Mouse (Mus musculus) midbrain, postnatal 0 days (tissue): ENCODE measurements at regions not wholly inside any gene's neighbourhood (a gene's known extent, or its start where the extent isn't known, plus 50 kb on each side); places are given as distances from the start of the nearest gene placed in this dataset.

ENCODE experiments used
- ATAC-seq: fragments of 200-750 bp; cut with Nextera tagmentation; 2 replicates; pipeline ENCODE4 v1.8.0; 2017; ENCODE audit warnings: moderate number of reproducible peaks, mild to moderate bottlenecking, moderate TSS enrichment, moderate library complexity; ENCODE audit not compliant: low FRiP score
- DNase-seq: peaks from one replicate; pipeline ENCODE4 v3.0.0-alpha.2; 2015; ENCODE audit warnings: low spot score
- H3K27ac ChIP-seq: fragments of 300-500 bp; sonication (generic); 2 replicates; pipeline ENCODE4 v1.5.1; 2014; ENCODE audit warnings: low read depth, mild to moderate bottlenecking, low read length, mixed read lengths
- H3K27me3 ChIP-seq: fragments of 300-500 bp; sonication (generic); 2 replicates; pipeline ENCODE4 v1.6.1; 2014; ENCODE audit warnings: low read length, control low read depth, mixed read lengths; ENCODE audit not compliant: insufficient read depth
- H3K36me3 ChIP-seq: fragments of 300-500 bp; sonication (generic); 2 replicates; pipeline ENCODE4 v1.6.1; 2014; ENCODE audit warnings: low read length, control low read depth, mixed read lengths; ENCODE audit not compliant: insufficient read depth
- H3K4me1 ChIP-seq: fragments of 300-500 bp; sonication (generic); 2 replicates; pipeline ENCODE4 v1.6.1; 2014; ENCODE audit warnings: mild to moderate bottlenecking, control low read depth, antibody characterized with exemption, low read length, mixed read lengths; ENCODE audit not compliant: insufficient read depth
- H3K4me2 ChIP-seq: fragments of 300-500 bp; sonication (generic); 2 replicates; pipeline ENCODE4 v1.6.1; 2014; ENCODE audit warnings: low read depth, mild to moderate bottlenecking, low read length, mixed read lengths; ENCODE audit not compliant: poor library complexity, severe bottlenecking
- H3K4me3 ChIP-seq: fragments of 300-500 bp; sonication (generic); 2 replicates; pipeline ENCODE4 v1.5.1; 2014; ENCODE audit warnings: low read depth, mild to moderate bottlenecking, low read length, moderate library complexity
- H3K9ac ChIP-seq: fragments of 300-500 bp; sonication (generic); replicated peaks from 2 replicates; pipeline ENCODE4 v1.6.1; 2014; ENCODE audit warnings: mild to moderate bottlenecking, low read length, moderate library complexity, mixed read lengths; ENCODE audit not compliant: poor library complexity, severe bottlenecking
- H3K9me3 ChIP-seq: fragments of 300-500 bp; sonication (generic); 2 replicates; pipeline ENCODE4 v1.6.1; 2016; ENCODE audit warnings: low read length, control low read depth
- CTCF ChIP-seq: IDR thresholded peaks from 2 replicates; pipeline ENCODE4 v1.5.1; 2016; ENCODE audit warnings: antibody characterized with exemption, mild to moderate bottlenecking
- WGBS: fragments of 180-500 bp; shearing (Covaris S2); extraction: QIAGEN DNeasy Blood & Tissue Kit; methylation state at CpG from one replicate; pipeline ENCODE4 v1.1.7; 2014; 5-methylcytosine and 5-hydroxymethylcytosine counted together

GRCm38 (mm10) chr5:58394277-58394676 is 676.5 kb downstream of the Pcdh7 start:
- Histone ChIP-seq H3K4me1 (no peaks in the 10 kb centered on the region), H3K4me3 (no peak overlapping the region), H3K9ac (no peak overlapping the region), H3K36me3 (no peaks in the 10 kb centered on the region), H3K27ac (no peak overlapping the region), H3K27me3 (no peaks in the 10 kb centered on the region), H3K4me2 (no peak overlapping the region), H3K9me3 (no peaks in the 10 kb centered on the region)
- TF ChIP-seq CTCF = no peak
- WGBS = 91% methylated on average over 1 of the region's 1 CpGs
- no peak for ATAC-seq
- DNase-seq = no peak

DNA sequence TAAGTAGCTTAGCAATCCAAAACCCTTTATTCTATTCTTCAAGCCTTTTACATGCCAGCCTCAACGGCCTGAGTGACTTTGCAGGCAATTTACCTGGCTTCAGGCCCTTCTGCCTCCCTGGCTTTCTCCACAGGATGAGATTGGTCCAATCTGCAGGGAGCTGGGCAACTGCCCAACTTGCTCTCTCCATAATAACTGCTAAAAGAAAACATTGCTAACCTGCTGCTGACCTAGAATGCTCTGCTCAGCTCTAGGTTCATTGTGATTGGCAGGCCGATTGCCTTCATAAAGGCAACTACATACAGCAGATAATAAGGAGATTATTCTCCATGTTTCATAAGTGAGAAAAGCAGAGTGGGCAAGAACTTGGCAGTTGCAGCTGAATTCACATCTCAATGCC is 710.5 kb downstream of the Pcdh7 start:
- ATAC-seq = no peak
- peak; percentile 60 for DNase-seq
- Histone ChIP-seq H3K4me3 (no peak overlapping the region), H3K4me1 (no peaks in the 10 kb centered on the region), H3K27me3 (no peaks in the 10 kb centered on the region), H3K9me3 (no peaks in the 10 kb centered on the region), H3K27ac (no peak overlapping the region), H3K9ac (no peak overlapping the region), H3K36me3 (no peaks in the 10 kb centered on the region), H3K4me2 (no peak overlapping the region)
- WGBS = 57% methylated on average over 2 of the region's 2 CpGs
- no peak for TF ChIP-seq CTCF

DNA sequence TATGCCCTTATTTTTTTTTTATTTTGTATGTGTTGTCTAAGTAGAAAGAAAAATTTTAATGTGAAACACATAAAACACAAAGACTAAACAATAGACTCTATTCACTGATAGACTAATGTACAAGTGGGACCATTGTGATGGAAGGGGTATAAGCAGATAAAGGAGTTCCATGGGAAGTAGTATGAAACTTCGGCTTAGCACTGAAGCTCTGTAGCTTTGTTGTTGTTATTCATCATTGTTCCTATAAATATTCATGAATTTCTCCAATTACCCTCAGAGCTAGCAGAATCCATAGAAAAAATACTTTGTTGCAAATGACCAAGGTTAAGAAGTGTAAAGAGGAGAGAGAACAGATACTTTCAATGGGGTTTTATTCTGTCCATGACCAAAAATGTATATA is 718.7 kb downstream of the Pcdh7 start:
- no peaks in the 10 kb centered on the region for H3K27me3 ChIP-seq
- no peak for ATAC-seq
- no peaks in the 10 kb centered on the region for H3K4me1 ChIP-seq
- TF ChIP-seq CTCF = no peak
- H3K9ac ChIP-seq = no peak overlapping the region
- WGBS = 23% methylated on average over 1 of the region's 1 CpGs
- no peak overlapping the region for H3K4me3 ChIP-seq
- H3K4me2 ChIP-seq = no peak overlapping the region
- H3K9me3 ChIP-seq = no peaks in the 10 kb centered on the region
- no peak overlapping the region for H3K27ac ChIP-seq
- no peaks in the 10 kb centered on the region for H3K36me3 ChIP-seq
- DNase-seq = no peak
